Mouse (Mus musculus): Measurements from ENCODE around the gene Mcf2l.

Mcf2l gene

DNA sequence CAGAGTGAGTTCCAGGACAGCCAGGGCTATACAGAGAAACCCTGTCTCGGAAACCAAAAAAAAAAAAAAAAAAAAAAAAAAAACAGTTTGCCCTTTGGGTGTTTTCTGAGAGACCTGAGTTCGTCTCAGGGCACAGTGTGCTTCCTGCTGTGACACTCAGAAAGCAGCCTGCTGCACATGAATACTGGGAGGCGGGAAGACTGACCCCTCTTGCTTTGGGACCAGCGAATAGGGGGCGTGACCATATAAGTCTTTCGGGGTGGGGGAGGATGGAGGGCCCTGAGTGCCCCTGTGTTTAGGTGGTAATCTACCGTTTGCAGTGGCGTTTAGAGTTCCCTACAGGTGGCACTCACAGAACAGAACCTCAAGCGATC, 636 bp upstream of the Mcf2l start:
- DNase-seq (ENCODE audit: extremely low spot score, low read depth, low spot score), result no peak

DNA sequence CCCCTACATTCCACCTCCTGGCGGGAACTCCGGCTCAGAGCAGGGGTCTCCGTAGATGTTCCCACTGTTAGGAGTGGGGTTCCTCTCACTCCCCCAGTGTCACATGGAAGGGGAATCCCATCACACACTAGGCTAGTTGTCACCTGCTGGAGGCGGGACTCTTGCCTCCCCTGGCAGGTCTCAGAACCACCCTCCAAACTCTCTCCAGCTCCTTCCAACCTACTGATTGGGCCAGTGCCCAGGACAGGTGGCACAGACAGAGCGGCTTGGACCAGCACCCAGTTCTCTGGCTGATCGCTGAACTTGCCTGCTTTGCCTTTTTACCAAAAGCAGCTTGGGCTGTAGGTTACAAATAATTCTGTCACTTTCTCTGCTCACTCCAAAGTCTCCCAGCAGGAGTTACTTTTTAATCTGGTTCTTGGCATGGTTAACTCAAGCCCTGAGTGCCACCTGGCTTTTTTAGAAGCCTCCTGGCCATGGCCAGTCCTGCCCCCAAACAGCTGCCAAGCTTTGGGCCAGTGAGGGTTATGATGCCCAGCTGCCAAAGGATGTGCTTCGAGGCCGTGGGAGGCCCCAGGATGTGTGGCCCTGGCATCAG, 687 bp downstream of the Mcf2l start:
- no peak for DNase-seq (ENCODE audit: extremely low spot score, low read depth, low spot score)

DNA sequence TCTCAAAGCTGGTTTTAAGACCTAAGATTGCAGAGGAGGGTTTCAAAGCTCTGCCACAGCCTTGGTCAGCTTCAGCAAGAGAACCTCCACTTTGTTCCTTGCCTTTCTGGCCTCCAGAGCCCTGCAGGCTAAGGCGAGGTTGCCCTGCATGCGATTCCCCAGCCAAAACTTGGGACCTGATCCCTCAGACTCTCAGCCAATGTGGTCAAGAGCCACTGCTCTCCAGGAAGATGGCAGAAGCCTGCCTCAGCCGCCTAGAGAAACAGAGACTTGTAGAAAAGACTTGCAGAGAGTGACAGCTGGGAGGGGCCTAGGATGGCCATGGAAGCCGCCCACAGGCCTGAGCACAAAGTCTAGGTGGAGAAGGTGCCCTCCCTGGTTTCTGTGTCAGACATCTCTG, 1.4 kb downstream of the Mcf2l start:
- no peak for DNase-seq (ENCODE audit: extremely low spot score, low read depth, low spot score)

- DNase-seq (ENCODE audit: extremely low spot score, low read depth, low spot score), result no peak
Measured at GRCm38 (mm10) chr8:12877126-12877525, 3.5 kb downstream of the Mcf2l start.

GRCm38 (mm10) chr8:12880163-12880562, 6.6 kb downstream of the Mcf2l start:
- DNase-seq (ENCODE audit: extremely low spot score, low read depth, low spot score), result no peak

- DNase-seq (ENCODE audit: extremely low spot score, low read depth, low spot score), result no peak
Measured at GRCm38 (mm10) chr8:12883051-12884004, 9.7 kb downstream of the Mcf2l start.

- no peak for DNase-seq (ENCODE audit: extremely low spot score, low read depth, low spot score)
Measured at GRCm38 (mm10) chr8:12887772-12888435, 14.3 kb downstream of the Mcf2l start.

DNA sequence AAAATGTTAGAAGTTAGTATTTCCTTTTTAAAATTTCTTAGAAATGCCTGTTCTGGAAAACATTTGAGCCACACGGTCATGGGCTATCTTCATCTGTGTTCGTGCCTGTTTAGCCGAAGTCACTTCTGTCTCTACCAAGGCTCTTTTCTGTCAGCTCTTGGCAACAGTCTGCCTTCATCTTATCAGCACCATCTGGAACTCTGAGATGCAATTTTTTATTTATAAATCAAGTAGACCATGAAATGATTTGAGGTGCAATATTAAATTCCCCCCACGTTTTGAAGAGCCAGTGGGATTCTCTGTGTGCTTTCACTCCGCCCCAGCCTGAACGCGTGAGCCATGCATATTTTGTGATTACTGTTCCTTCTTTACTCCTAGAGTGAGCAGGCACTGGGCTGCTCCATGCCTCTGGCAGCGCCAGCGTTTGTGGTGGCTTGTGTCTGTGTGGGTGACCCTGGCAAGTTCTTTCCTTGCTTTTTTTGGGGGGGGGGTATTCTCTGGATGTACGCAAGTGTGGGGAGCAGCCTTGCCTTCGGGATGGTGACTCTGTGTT, 15.5 kb downstream of the Mcf2l start:
- DNase-seq (ENCODE audit: extremely low spot score, low read depth, low spot score), result no peak

GRCm38 (mm10) chr8:12892882-12893446, 19.4 kb downstream of the Mcf2l start:
- DNase-seq (ENCODE audit: extremely low spot score, low read depth, low spot score), result no peak

DNA sequence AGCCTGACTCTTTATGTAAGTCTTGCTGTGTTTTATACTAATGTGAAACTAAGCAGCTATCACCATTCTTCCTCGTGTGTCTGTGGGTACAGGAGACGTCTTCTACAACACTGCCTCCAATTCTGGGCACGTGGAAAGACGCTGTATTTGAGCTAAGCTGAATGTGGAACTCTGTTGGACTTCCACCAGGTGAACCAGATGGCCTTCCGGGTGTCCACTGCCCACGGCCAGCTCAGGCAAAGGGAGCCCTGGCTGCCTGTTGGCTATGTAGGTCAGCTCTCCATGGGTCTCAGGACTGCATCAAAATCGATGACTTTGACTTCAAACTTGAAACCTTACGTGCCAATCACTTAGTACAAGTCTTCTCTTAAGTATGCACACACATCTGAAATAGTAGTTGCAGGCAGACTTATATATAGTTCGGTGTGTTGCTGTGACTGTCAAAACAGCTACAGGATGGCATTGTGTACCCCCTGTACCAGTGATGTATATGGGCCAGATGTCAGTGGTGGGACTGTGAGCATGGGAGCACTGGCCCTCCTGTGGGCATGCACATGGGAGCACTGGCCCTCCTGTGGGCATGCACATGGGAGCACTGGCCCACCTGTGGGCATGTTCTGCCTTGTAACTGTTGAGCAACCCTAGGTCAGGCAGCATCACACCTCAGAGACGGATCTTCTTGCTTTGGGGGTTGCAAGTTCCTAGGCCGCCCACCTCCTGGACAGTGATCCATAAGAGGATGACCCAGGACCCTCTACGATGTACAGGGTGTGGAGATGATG, 20.4 kb downstream of the Mcf2l start:
- DNase-seq (ENCODE audit: extremely low spot score, low read depth, low spot score), result no peak

GRCm38 (mm10) chr8:12894783-12895534, 21.4 kb downstream of the Mcf2l start:
- no peak for DNase-seq (ENCODE audit: extremely low spot score, low read depth, low spot score)

GRCm38 (mm10) chr8:12895535-12896150, 22.0 kb downstream of the Mcf2l start:
- DNase-seq (ENCODE audit: extremely low spot score, low read depth, low spot score), result no peak

- DNase-seq (ENCODE audit: extremely low spot score, low read depth, low spot score), result no peak
Measured at GRCm38 (mm10) chr8:12896494-12897373, 23.1 kb downstream of the Mcf2l start.

GRCm38 (mm10) chr8:12897815-12898214, 24.2 kb downstream of the Mcf2l start:
- DNase-seq (ENCODE audit: extremely low spot score, low read depth, low spot score), result no peak

DNA sequence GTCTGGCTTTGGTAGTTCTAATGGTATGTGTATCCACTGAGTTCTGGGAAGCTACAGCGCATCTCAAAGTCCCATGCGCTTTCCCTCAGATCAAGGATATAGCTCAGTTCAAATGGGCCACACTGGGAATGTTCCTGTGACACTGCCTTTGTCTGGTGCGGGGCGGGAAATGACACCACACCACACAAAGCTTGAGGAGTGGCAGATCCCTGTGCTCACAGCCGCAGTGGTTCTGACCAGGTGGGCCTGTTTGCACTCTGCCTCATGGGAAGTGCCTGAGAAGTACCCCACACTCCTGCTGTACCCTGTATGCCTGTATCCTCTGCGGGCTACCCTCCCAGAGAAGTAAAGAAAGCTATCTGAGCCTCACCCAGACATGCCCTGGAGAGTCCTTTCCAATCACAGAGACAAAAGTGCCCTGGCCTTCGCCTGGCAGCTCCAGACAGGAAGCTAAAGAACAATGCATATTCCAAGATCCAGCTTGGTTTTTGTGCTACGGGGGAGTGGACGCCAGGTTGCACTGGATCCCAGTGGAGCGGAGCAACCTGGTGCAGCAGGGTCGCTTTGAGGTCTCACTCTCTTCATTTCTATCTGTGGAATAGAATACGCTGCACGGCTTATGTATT, 30.3 kb downstream of the Mcf2l start:
- DNase-seq (ENCODE audit: extremely low spot score, low read depth, low spot score), result no peak

- DNase-seq (ENCODE audit: extremely low spot score, low read depth, low spot score), result no peak
Measured at GRCm38 (mm10) chr8:12905122-12905521, 31.5 kb downstream of the Mcf2l start.

GRCm38 (mm10) chr8:12905599-12906321, 32.2 kb downstream of the Mcf2l start:
- no peak for DNase-seq (ENCODE audit: extremely low spot score, low read depth, low spot score)
